Mouse (Mus musculus): ENCODE measurements around the gene Tbrg1.
A peak's percentile ranks its signal among the peaks of the same experiment; 100 is the strongest.

Gene Tbrg1

DNA sequence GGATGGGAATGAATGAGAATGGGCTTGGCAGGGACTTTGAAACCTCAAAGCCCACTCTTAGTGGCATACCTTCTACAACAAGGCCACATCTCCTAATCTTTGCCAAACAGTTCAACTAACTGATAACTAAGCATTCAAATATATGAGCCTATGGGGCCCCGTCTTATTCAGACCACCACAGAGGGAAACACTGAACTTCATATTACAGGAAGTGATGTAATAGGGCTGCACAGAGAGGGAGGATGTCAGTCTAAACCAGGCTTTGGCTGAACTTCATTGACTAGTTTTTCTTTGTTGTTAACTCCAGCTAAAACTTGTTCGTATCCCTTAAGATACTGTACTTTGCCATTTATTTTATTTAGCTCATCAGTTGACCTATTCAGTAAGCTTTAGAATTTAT lies 27.2 kb downstream of the Tbrg1 start:
- DNase-seq (ENCODE audit: low spot score) = no peak

DNA sequence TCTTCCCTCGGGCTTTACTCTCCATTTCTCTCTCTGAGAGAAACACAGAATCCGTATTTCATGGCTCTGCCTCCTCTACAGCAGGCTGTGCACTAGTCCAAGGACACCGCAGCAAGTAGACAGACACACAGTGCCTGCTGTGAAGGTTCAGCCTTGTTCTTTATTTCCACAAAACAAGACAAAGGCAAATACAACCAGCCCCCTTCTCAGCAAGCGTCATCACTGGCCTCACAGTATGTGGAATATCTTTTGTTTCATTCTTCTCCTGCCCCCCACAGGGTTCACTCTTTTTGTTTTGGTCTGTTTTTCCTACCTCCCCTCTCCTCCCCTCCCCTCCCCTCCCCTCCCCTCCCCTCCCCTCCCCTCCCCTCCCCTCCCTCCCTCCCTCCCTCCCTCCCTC lies 28.5 kb downstream of the Tbrg1 start:
- DNase-seq (ENCODE audit: low spot score) = no peak

DNA sequence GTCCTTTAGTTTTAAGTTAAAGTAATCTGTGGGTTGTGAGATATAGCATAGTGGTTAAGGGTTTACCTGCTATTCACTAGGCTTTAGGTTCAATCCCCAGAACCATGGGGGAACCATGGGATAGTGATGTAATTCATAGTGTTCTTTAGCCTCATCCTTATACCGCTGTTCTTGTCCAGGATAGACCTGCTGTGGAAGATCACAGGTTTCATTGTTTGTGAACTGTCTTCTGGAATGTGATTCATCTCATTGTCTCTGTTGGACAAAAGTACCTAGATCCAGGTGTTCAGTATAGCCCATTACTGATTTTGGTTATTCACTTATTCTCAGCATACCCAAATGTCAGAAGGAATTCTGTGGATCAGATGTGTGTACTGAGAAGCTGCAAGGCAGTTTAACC lies 29.8 kb downstream of the Tbrg1 start:
- no peak for DNase-seq (ENCODE audit: low spot score)

DNA sequence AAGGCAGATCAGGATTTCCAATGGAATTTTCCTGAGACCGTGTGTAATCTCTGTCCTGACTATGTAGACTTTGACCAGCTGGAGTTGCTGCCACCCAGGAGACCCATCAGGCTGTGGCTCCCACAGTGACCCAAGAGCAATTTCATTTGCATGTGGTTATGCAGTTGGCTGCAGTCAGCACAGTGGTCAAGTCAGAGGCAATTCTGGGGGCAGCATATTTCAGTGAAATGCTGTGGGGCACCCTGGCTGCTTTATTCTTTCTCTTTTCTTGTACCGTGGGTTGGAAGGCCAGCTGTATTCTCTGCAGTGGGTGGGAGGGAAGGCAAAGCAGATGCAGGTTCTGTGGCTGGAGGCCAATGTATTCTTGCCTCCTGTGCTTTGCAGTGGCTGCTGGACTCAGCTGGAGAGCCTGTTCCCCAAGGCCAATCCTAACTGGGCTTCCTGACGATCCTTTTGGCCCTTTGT lies 31.0 kb downstream of the Tbrg1 start:
- no peak for DNase-seq (ENCODE audit: low spot score)

DNA sequence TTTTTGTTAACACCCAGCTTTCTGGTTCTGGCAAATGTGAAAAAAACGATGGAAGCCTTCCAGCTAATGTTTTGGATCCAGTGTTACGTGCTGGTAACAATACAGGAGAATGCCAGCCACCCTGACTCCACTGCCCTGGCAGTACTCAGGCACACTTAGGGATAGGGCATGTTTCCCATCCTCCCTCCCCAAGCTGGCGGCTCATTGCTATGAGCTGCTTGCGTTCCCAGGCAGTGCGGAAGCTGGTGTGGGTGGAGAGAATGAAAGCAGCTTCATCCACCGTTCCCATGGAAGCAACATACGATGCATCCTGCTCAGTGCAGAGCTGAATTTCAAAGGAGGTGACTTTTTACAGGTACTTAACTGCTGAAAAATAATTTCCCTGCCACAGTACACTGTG lies 31.5 kb downstream of the Tbrg1 start:
- no peak for DNase-seq (ENCODE audit: low spot score)

DNA sequence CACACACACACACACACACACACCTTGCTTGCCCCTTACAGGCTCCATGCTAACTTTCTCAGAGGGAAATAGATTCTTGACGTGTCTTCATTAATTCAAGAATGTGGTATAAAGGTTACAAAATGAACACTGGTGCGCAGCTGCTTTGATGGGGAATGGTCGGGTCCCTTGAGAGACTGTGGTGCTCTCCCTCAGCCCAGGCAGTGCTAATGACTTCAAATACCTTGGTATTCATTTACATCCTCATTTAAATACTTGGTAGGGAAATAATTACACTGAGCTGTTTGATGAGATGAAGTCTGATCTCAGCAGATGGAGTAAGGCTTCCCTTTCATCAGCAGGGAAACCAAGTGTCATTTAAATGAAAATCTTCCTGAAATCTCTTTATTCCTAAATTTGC lies 32.0 kb downstream of the Tbrg1 start:
- DNase-seq (ENCODE audit: low spot score) = no peak

DNA sequence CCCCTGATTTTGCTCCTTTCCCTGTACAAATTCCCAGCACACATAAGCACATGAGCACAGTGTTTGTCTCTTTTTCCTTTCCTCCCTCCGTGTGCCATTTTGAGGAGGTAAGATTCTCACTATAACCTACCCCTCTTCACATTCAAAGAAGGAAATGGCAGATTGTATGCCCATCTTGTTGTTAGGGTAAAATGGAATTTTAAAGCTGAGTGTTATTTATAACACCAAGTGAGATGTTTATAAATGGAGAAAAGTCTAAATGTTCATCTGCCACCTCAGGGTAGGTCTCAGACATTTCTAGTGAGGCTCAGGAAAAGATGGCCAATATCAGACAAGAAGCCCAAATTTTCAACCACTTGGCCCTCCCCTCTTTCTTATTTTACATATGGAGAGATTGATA lies 32.6 kb downstream of the Tbrg1 start:
- no peak for DNase-seq (ENCODE audit: low spot score)

DNA sequence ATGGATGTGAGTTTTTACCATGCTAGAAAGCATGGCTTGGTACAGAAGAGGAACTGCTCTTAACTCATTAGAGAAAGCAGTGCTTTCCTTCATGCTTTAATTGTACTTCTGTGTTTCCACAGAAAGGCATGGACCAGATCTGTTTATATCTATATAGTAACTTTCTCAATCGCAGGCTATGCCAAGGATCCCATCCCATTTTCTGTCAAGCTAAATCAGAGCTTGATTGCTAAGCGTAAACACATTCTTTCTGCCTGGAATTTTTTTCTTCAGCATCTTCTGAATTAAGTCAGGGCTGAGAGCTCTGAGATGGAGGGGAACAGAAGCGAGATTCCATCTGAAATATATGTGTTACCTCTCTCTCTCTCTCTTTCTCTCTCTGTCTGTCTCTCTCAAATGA lies 33.1 kb downstream of the Tbrg1 start:
- DNase-seq (ENCODE audit: low spot score) = no peak

DNA sequence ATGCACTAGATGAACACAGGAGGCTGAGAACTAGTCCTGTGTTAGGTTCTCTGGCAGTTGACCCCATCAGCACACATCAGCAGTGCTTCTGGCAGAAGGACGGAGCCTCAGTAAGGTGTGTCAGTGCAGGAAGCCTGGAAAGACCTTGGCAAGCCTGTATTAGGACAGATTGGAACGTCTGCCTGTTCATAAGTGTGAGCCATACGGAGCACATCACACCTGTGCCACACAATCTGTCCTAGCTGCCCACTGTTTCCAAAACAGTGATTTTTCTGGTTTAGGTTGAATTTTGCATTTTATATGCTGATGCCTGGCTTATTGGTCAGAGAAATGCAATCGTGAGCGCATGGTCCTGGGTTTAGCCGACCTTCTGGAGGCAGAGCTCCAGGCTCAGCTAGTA lies 35.8 kb downstream of the Tbrg1 start:
- no peak for DNase-seq (ENCODE audit: low spot score)

DNA sequence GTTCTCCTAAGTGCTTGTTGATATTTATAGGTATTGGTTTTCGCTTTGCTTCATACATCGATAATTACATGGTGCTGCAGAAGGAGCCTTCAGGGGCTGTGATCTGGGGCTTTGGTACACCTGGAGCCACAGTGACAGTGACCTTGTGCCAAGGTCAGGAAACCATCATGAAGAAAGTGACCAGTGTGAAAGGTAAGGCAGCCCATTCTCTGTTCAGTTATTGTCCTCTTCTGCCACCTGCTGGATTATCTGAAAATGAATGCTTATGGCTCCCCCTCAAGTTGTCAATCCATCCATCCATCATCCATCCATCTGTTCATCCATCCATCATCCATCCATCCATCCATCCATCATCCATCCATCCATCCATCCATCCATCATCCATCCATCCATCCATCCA lies 40.3 kb downstream of the Tbrg1 start:
- peak; percentile 28 for DNase-seq (ENCODE audit: low spot score)

DNA sequence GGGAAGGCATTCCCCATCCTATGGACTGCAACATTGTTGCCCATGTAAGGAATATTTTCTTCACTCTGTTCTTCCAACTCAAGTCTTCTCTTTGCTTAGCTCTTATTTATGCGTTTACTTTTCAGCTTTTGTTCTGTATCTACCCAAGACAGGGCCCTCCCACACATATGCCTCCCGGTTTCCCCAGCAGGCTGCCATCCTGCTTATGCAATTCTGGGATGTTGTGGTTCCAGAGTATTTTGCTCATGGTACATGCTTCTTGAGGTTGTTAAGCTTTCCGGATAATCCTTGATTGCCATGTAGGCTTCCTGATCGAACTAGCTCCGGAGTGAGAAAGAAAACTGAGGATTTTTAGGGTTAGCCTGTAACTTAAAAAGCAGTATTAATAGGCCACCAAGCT lies 41.9 kb downstream of the Tbrg1 start:
- no peak for DNase-seq (ENCODE audit: low spot score)

DNA sequence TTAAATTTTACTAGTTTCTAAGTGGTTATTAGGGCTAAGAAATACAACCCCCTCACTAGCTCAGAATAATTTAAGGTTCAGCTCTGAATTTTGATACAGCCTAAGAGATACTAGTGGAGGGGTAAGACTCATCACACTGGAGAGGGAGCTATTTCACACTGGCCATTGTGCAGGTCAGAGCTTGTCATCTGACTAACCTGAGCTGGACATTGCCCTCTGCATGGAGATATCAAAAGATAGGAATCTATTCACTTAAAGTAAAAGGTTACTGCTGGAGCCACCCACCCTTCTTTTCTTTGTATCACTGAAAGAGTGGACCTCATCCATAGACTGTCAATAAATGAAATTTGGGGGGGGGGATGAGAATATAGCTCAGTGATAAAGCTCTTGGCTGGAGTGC lies 42.8 kb downstream of the Tbrg1 start:
- no peak for DNase-seq (ENCODE audit: low spot score)

DNA sequence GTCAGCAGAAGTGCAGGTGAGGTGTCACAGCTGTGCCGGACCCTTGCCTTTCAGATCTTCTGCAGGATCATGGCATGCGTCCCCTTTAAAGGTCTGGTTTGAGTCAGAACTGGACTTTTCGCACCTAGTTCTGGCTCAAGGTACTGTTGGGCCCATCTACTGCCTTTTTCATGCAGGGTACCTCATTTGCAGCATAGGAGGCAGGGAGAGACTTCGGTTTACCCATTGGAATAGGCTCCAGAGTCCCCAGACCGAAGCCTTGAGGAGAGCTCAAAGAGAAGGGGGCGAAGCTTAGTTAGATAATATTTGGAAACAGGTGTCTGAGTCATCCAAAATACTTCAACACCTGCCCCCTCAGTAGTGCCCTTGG lies 43.2 kb downstream of the Tbrg1 start:
- no peak for DNase-seq (ENCODE audit: low spot score)

DNA sequence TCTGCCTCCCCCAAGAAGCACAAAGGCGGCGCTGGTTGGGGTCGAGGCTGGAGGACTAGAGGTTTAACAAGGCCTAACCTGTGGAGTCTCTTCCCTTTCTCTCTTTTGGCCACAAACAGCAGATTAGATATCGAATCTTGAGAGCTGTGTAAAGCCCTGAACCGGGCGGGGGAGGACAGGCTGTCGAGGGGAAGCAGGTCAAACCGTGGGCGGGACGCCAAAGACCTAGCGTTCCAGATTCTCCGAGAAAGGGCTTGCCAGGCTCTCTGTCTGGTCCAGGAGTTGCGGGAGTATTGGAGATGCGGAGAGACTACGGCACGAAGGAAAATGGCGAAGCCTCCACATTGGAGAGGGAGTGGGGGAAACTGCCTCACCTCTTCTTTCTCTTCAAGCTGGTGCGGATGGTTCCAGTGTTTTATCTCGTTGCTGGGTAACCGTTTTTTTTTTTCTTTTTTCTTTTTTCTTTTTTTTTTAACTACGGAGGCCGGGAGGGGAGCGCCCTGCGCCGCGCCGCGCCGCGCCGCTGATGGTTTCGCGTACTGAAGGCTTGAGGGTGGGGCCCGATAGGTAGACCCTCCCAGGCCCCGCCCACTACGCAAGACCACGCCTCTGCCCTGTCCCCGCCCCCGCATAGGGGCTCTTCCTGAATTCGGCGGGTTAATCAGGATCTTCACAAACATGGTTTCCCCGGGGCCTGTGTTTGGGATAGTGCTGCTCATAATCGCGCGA lies 43.8 kb downstream of the Tbrg1 start, which contains the start of gene Spa17:
Spa17 (minus strand) TSS at position 541 of the 729 bp plus-strand sequence.
- DNase-seq (ENCODE audit: low spot score) = peak; percentile 80

DNA sequence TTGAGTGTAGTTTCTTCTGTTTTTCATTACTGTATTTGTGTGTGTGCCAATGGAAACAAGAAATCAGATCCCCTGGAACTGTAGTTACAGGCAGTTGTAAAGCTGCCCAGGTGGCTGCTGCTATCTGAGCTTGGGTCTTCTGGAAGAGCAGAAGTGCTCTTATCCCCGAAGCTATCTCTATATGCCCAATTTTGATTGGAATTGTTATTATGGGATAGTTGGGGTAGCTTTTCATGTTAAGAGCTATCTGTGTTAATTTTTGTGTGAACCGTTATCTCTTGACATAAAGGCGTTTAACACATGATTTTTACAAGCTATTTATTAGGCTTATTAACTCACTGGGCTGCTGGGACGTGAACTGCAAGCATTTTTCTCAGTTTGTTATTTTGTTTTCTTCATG lies 47.6 kb downstream of the Tbrg1 start:
- DNase-seq (ENCODE audit: low spot score) = no peak

DNA sequence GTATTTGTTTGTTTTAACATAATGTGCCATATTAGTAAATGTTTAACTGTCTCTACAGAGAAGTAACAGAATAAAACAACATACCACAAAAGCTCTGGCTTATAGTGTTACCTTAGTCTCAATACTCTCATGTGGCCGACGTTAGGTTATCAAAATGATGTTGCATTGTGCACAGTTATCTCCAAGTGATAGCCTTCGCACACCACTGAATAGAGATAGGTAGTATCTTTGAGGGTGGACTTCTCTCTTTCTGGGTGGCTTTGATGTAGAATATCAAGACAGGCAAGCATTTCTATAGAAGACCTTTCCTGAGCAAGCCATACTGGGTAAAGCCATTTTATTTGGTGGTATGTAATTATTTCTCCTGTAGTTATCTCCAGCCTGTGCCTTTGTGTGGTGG lies 52.0 kb downstream of the Tbrg1 start:
- no peak for DNase-seq (ENCODE audit: low spot score)

DNA sequence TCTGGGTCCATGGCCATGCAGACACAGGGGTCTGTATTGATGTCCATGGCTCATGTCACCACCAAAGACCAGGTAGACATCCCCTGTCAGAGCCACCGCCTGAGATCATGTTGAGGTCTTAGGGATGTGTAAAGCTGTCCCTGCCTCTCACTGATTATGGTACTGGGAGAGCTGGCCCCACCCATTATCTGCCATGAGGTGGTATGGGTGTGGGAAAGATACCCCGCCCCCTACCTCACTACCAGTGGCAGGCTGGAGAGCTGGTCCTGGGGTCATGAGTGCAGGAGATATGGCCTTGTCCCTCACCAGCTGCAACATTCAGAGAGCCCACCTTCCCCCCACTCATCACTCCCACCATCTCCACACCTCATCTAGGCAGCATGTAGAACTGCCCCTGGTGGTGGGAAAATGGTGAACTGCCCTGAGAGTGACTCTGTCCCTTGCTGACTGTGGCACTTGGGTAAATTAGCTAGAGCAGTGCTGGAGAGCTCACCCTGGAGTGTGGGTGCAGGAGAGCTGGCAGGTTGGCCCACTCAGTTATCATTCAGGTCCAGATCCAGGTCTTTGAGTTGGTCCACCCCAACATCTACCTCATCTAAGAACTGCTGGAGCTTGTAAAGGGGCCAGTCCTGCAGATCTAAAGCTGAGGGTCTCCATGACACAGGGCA lies 56.4 kb downstream of the Tbrg1 start:
- DNase-seq (ENCODE audit: low spot score) = no peak
